Mouse (Mus musculus) C2C12 (cell line): ENCODE measurements around the gene Sez6. TPM values are rescaled to one million over a fixed set of nuclear protein-coding genes. Genes with fewer than 3 reads are reported as not detected.

Experiments
- H3K27me3 ChIP-seq: one replicate; pipeline ENCODE4 v1.6.1; 2011; ENCODE audit not compliant: control insufficient read depth, insufficient read depth, insufficient read length
- H3K36me3 ChIP-seq: one replicate; pipeline ENCODE4 v1.6.1; 2011; ENCODE audit not compliant: control insufficient read depth, insufficient read depth
- H3K4me3 ChIP-seq: one replicate; pipeline ENCODE4 v1.5.1; 2011; ENCODE audit warnings: mild to moderate bottlenecking, control low read depth; ENCODE audit not compliant: poor library complexity, insufficient read depth, severe bottlenecking
- H3K79me2 ChIP-seq: one replicate; pipeline ENCODE4 v1.6.1; 2011; ENCODE audit not compliant: control insufficient read depth, insufficient read depth
- H3K79me3 ChIP-seq: one replicate; pipeline ENCODE4 v1.6.1; 2011; ENCODE audit warnings: low read depth, control low read depth
- H3ac ChIP-seq: one replicate; pipeline ENCODE3; 2011; ENCODE audit warnings: low read depth; ENCODE audit not compliant: control insufficient read depth, insufficient read length
- CEBPB ChIP-seq: IDR thresholded peaks from one replicate; pipeline ENCODE4 v1.6.1; 2011; ENCODE audit warnings: low read depth, mild to moderate bottlenecking, control low read depth, moderate library complexity
- CTCF ChIP-seq: IDR thresholded peaks from one replicate; pipeline ENCODE4 v1.5.1; 2011; ENCODE audit not compliant: control insufficient read depth, insufficient read depth, insufficient read length
- FOSL1 ChIP-seq: IDR thresholded peaks from one replicate; pipeline ENCODE4 v1.8.0; 2011; ENCODE audit warnings: mild to moderate bottlenecking, low read length; ENCODE audit not compliant: poor library complexity, insufficient read depth, severe bottlenecking
- MAX ChIP-seq: IDR thresholded peaks from one replicate; pipeline ENCODE4 v1.6.1; 2011; ENCODE audit warnings: mild to moderate bottlenecking, control low read depth
- MYOD1 ChIP-seq: IDR thresholded peaks from one replicate; pipeline ENCODE4 v1.6.1; 2011; ENCODE audit warnings: low read depth; ENCODE audit not compliant: control insufficient read depth, insufficient read length
- MYOG ChIP-seq: IDR thresholded peaks from one replicate; pipeline ENCODE4 v1.6.1; 2011; ENCODE audit not compliant: control insufficient read depth, insufficient read length; ENCODE audit errors: extremely low read depth
- USF1 ChIP-seq: IDR thresholded peaks from one replicate; pipeline ENCODE4 v1.6.1; 2011; ENCODE audit warnings: low read depth, mild to moderate bottlenecking, control low read depth, moderate library complexity
- polyA plus RNA-seq: library from polyadenylated mRNA; unstranded; fragments of >200 nt; fragmentation: generic; extraction: Trizol; gene quantifications from one replicate; pipeline ENCODE4 v1.2.1, GENCODE M21; 2012; ENCODE audit warnings: missing spikeins

Sez6 gene
- polyA plus RNA-seq, 1 experiment: not detected

DNA sequence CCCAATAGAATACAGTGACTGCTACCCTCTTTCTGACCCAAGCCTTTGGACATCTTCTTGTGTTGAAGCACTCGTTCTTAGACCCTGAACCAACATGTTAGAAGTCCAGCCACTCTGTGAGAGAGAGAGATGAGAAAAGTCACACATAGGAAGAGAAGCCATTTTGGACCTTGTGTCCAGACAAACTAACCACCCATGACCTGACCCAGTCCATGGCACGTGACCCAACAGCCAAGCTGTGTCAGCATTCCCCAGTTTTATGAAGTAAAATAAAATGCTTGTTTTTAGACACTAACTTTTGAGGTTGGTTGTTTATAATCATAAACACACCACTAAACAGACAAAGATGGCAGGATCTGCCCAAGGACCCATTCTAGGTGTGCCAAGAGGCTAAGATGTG lies 35.6 kb upstream of the Sez6 start:
- Histone ChIP-seq H3K79me2 (no peaks in the 10 kb centered on the region), H3K27me3 (peaks cover 56% of the 10 kb centered on the region), H3K4me3 (no peak overlapping the region), H3K36me3 (no peaks in the 10 kb centered on the region), H3ac (no peak overlapping the region), H3K79me3 (no peaks in the 10 kb centered on the region)
- TF ChIP-seq FOSL1 (no peak), USF1 (peak; percentile 29)

DNA sequence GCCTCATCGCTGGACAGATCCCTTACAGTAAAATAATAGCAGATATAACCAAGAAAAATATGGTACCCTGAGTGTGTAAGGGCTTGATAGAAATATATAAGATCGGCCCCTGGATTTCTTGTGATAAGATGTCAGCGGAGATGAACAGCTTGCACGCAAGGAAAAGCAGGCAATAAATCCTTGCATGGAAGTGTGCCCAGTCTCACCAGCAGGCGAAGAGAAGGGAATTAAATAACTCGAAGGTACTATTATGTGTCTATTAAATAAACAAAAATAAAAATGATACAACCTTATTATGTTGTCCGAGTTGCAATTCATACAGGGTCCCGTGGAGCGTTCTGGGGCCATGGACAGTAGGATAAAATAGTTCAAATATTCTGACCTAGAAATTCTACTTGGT lies 34.6 kb upstream of the Sez6 start:
- peaks cover 62% of the 10 kb centered on the region for H3K27me3 ChIP-seq
- no peak for TF ChIP-seq CEBPB
- TF ChIP-seq CTCF: no peak
- TF ChIP-seq USF1: no peak
- TF ChIP-seq FOSL1: no peak
- no peak for TF ChIP-seq MYOG
- TF ChIP-seq MYOD1: no peak
- TF ChIP-seq MAX: no peak
- H3K36me3 ChIP-seq: no peaks in the 10 kb centered on the region
- H3K79me3 ChIP-seq: no peaks in the 10 kb centered on the region
- no peak overlapping the region for H3K4me3 ChIP-seq
- H3K79me2 ChIP-seq: no peaks in the 10 kb centered on the region
- no peak overlapping the region for H3ac ChIP-seq

DNA sequence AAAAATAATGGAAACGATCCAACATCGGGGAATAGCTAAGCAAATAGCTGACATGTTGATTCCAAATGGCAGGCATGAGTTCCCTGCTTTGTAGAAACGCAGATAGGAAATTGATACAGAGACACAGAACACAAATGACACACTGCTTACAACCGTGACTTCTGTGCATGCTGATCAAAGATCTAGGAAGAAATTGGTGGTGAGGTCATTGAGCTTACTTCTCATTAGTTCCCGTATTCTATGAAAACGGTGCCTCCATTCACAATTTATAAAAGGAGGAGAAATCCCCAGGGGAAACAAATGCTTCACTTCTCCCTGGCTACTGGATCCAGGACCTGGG lies 34.1 kb upstream of the Sez6 start:
- Histone ChIP-seq H3K79me2 (no peaks in the 10 kb centered on the region), H3K36me3 (no peaks in the 10 kb centered on the region), H3ac (no peak overlapping the region), H3K79me3 (no peaks in the 10 kb centered on the region), H3K4me3 (no peak overlapping the region), H3K27me3 (peaks cover 67% of the 10 kb centered on the region)
- TF ChIP-seq MYOG (no peak), CEBPB (no peak), FOSL1 (no peak), CTCF (no peak), USF1 (no peak), MYOD1 (no peak), MAX (no peak)

DNA sequence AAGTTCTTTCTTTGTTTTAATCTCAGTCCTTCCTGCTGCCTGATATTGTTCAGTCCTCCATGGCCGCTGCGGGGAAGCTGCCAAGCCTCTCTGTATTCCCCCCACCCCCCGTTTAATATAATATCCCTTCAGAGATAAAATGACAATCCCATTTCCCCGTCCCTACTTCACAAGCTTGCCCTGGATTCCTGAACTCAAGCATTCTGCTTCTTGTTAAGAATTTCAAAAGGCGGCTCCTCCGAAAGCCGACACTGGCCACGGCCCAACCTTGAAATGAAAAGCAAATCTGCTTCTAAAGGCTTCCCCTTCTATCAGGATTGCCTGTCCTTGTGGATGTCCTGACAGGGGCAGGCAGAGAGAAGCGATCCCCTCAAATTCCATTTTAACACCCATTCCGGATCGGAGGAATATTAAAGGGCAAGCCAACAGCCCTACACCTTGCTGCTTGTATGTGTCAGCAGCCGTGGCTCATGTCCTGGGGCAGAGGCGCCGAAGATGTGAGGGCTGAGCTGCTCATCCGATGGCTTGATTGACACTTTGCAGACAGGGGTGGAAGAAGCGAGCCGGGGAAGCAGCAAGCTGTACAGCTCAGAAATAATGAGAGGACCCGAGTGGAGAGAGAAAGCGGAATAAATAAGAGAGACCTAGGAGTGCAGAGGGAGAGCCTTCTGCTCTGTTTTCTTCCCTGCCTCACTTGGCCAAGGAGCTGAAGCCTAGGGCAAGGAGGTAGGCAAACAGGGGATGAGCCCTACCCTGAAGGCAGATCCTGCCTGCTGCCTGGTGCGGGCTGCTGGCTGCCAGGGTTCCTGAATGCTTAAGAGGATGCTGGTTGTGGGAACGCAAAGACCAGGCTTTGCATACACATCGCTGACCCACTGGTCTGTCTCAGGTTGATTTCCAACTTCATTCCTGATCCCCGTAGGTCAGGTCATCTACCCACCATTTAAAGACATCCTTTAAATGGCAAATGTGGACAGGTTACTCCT lies 33.5 kb upstream of the Sez6 start:
- H3K79me3 ChIP-seq: no peaks in the 10 kb centered on the region
- no peak overlapping the region for H3ac ChIP-seq
- no peaks in the 10 kb centered on the region for H3K79me2 ChIP-seq
- no peak overlapping the region for H3K4me3 ChIP-seq
- TF ChIP-seq CTCF (no peak), MAX (no peak), MYOG (no peak), MYOD1 (no peak), CEBPB (no peak), USF1 (no peak), FOSL1 (no peak)
- no peaks in the 10 kb centered on the region for H3K36me3 ChIP-seq
- H3K27me3 ChIP-seq: peaks cover 68% of the 10 kb centered on the region

DNA sequence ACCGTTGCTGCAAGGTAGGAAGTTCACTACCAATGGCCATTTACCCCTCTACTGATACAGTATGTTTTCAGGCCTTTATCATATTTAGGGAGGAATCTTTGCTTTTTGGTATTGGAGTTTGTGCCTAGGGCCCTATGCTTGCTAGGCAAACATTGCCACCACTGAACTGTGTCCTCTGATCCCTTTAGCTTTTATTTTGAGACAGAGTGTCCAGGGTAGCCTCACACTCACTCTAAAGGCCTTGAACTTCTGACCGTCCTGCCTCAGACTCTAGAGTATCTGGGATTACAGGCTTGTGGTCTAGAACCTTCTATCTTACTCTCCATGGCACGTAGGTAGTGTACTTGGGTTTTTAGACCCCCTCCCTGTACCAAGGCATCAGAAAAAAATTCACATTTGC lies 30.4 kb upstream of the Sez6 start:
- H3K4me3 ChIP-seq: no peak overlapping the region
- no peak overlapping the region for H3ac ChIP-seq
- peaks cover 88% of the 10 kb centered on the region for H3K27me3 ChIP-seq
- TF ChIP-seq FOSL1 (no peak), CEBPB (no peak), CTCF (no peak), MYOG (no peak), USF1 (no peak), MYOD1 (no peak), MAX (no peak)
- H3K36me3 ChIP-seq: no peaks in the 10 kb centered on the region
- no peaks in the 10 kb centered on the region for H3K79me2 ChIP-seq
- no peaks in the 10 kb centered on the region for H3K79me3 ChIP-seq

DNA sequence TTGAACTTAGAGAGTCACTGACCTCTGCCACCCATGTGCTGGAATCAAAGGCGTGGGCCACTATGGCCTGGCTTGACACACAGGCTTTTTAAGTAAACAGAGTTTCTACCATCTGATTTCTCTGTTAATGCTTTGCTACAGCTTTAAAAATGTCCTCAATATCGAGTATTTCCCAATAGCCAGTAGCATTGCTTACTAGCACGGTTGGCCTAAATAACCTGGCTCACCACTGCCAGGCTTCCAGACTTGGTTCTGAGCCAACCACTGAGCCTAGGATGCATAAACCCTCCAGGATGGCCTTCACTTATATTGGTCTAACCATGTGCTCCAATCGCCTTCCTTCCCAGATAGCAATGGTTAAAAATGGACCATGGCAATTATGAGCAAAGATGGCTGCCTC lies 29.9 kb upstream of the Sez6 start:
- H3K4me3 ChIP-seq: no peak overlapping the region
- H3K27me3 ChIP-seq: peaks cover 85% of the 10 kb centered on the region
- H3ac ChIP-seq: no peak overlapping the region
- no peaks in the 10 kb centered on the region for H3K79me2 ChIP-seq
- H3K79me3 ChIP-seq: no peaks in the 10 kb centered on the region
- no peaks in the 10 kb centered on the region for H3K36me3 ChIP-seq
- no peak for TF ChIP-seq MYOG
- no peak for TF ChIP-seq FOSL1
- no peak for TF ChIP-seq CTCF
- no peak for TF ChIP-seq USF1
- TF ChIP-seq MAX: no peak
- no peak for TF ChIP-seq MYOD1
- no peak for TF ChIP-seq CEBPB
